Mouse (Mus musculus) Patski (cell line): Measurements from ENCODE around the gene Nop16. TPM values are rescaled to one million over a fixed set of nuclear protein-coding genes. Genes with fewer than 3 reads are reported as not detected.

Source experiments
- ATAC-seq: fragments of 100-300 bp; one replicate; pipeline ENCODE4 v1.8.0; 2021
- CTCF ChIA-PET: fragments of 350-600 bp; sonication (Branson Sonifier 250); formaldehyde crosslinking; loops from one replicate; lab custom pipeline; 2022; ENCODE audit warnings: inconsistent platforms; lab: Charles Lee
- POLR2A ChIA-PET: fragments of 350-600 bp; sonication (Branson Sonifier 250); formaldehyde crosslinking; loops from one replicate; lab custom pipeline; 2022; ENCODE audit warnings: antibody characterized with exemption, inconsistent platforms; lab: Charles Lee
- DNase-seq: peaks from one replicate; pipeline ENCODE4 v3.0.0-alpha.2; 2011; ENCODE audit warnings: low read depth, low spot score
- H3K27me3 ChIP-seq: fragments of 371-371 bp; one replicate; pipeline ENCODE4 v1.5.1; 2021
- CTCF ChIP-seq: fragments of 100-300 bp; IDR thresholded peaks from one replicate; pipeline ENCODE4 v1.5.1; 2021
- in situ Hi-C: fragments of 300-500 bp; cut with MboI; formaldehyde crosslinking; loops from 3 replicates; pipeline ENCODE4 v1.11.1; 2018; ENCODE audit warnings: low pct_unique_long_range_greater_than_20kb, mixed read lengths
- polyA plus RNA-seq: library from polyadenylated mRNA; unstranded; gene quantifications from one replicate; pipeline ENCODE4 v1.2.3, GENCODE M21; 2021

The Nop16 gene
- polyA plus RNA-seq, 1 experiment from 2014 or later: 38.0 TPM

DNA sequence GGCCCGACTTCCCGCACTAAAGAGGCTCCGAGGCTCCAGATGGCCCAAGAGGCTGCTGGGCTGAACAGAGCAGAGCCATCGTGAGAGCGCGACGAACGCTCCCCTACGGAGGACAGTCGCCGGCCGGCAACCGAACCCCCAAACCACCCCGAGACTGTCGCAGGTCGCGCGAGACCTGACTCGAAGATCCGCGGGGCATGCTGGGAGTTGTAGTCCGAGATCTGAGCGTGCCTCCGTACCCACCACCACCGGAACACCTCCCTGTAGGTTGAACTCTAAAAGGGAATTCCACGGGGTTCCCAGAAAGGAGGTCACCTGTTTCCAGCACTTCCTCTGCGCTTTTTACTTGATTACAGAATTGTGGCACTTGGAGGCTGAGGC lies 24.7 kb downstream of the Nop16 start, which contains the start of gene 4833439L19Rik:
Gene 4833439L19Rik (minus strand): TSS at position 235 of the 381 bp plus-strand sequence.
- no peak for TF ChIP-seq CTCF
- CTCF ChIA-PET: interaction anchor here (1.1 to 1.6 kb wide), 3 partner anchors 14 to 98 kb away, joined by 3 to 4 read pairs (median 3); no protein-coding TSS in a partner anchor
- POLR2A ChIA-PET: interaction anchor here (1.3 kb wide), 1 partner anchor 15 kb away, joined by 4 read pairs; no protein-coding TSS in a partner anchor
- no peaks in the 10 kb centered on the region for H3K27me3 ChIP-seq
- DNase-seq: peak; percentile 33
- ATAC-seq: peak; percentile 84
- in situ Hi-C loops: no loop called here

DNA sequence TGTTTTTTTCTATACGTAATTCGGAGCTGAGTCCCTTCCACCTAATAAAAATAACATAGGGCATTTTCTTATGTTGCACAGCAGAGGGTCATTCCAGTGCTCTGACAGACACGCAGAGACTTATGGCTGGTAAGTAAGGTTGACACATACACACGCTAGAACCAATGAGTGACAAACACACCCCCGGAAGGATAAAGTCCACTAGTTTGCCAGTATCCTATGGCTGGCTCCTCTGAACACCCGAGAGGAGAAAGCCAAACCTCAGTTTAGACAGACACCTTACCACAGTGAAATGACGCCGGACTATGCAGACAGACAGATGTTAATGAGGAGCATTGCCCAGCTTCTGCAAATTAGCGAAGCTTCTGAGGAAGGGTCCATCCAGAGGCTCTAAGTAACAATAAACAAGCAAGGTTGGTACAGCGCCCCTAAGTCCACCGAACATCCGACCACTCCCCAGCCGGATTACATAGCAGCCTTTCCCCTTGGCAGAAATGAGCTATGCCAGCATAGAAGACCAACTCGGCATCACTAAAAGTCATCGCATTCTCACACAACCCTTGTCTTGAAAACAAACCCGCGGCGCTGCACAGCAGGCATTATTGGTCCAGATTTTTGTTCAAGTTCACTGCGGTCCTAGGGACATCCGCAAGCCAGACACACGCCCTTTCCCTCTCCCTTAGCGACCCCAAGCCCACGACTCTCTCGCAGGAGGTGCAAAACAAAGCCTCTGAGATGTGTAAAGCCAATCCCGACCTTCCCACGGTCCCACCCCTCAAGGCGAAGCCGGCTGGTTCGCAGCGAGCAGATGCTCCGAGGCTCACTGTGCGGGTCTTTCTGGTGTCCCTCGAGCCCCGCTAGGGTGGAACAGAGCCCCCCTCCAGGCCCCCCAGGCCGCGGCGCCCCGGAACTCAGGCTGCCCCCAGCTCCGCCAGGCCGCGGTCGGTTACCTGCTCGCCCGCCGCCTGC lies 25.4 kb downstream of the Nop16 start:
- H3K27me3 ChIP-seq: no peaks in the 10 kb centered on the region
- DNase-seq: no peak
- TF ChIP-seq CTCF: no peak
- in situ Hi-C loops: no loop called here
- ATAC-seq: peak; percentile 15
- POLR2A ChIA-PET: interaction anchor here (1.3 kb wide), 1 partner anchor 14 kb away, joined by 4 read pairs; no protein-coding TSS in a partner anchor
- CTCF ChIA-PET: interaction anchor here (1.5 kb wide), 1 partner anchor 15 kb away, joined by 4 read pairs; no protein-coding TSS in a partner anchor

DNA sequence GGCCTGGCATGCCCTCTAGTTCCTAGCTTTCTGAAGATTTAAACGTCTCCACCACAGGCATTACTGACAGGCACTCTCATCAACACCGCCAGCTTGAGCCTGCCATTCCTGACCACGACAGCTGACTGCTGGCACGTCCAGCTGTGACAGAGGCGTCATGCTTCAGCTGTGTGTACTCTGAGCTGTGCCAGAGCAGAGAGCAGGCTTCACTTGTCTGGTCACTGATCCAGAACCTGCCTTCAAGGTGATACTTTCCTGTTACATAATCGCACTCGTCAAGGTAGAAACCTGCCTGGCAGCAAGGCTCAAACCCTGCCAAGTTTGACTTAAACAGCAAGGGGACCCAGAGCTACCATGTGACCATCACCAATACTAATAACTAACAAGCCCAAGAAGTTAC lies 27.3 kb downstream of the Nop16 start:
- no peak for ATAC-seq

DNA sequence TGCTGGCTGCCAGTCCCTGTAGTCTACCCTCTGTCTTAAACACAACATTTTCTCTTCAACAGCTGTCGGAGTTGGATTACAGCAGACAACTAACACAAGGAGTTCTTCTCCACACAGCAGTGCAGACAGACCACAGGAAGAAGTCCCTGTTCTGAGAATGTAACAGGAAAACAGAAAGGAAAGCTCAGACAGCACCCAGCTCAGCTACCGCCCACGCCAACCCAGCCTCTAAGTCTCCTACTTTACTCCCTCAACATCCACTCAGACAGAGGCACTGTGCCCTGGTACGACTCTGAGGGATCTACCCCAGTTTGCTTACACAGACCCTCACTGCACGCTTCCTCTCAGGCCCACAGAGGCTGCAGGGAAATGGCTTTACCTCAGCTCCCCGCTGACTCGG lies 29.3 kb downstream of the Nop16 start:
- ChIA-PET POLR2A (no interaction called here), CTCF (interaction anchor here (1.1 kb wide), 1 partner anchor 9 kb away, joined by 5 read pairs; no protein-coding TSS in a partner anchor)
- TF ChIP-seq CTCF: no peak
- in situ Hi-C loops: no loop called here
- DNase-seq (no peak), ATAC-seq (no peak)
- no peaks in the 10 kb centered on the region for H3K27me3 ChIP-seq

More for the DNA sequence above, 27.3 kb downstream of the Nop16 start:
- no peak for DNase-seq
- no peak for TF ChIP-seq CTCF
- ChIA-PET POLR2A (interaction anchor here (0.7 kb wide), 1 partner anchor 55 kb away, joined by 4 read pairs; no protein-coding TSS in a partner anchor), CTCF (interaction anchor here (0.9 to 1.5 kb wide), 3 partner anchors 44 to 488 kb away, joined by 3 to 4 read pairs (median 3); no protein-coding TSS in a partner anchor)
- in situ Hi-C loops: no loop called here
- no peaks in the 10 kb centered on the region for H3K27me3 ChIP-seq

DNA sequence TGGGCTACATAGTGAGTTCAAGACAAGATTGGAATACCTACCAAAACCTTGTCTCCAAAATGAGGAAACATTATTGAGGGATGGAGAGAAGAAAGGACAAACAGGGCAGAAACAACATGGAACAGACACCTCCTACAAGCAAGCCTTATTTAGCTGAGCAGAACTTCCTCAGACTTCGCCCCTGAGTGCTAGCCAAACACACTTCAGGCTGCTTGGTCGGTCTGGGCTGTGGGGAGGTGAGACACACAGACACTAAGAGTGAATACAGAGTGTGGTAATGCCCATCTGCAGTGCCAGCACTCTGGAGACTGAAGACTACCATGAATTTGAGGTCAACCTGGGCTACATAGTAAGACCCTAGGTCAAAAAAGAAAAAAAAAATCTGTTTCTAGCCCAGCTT lies 30.2 kb downstream of the Nop16 start:
- DNase-seq (no peak), ATAC-seq (no peak)
- POLR2A ChIA-PET: interaction anchor here (0.6 kb wide), 1 partner anchor 24 kb away, joined by 6 read pairs; no protein-coding TSS in a partner anchor
- in situ Hi-C loops: no loop called here
- H3K27me3 ChIP-seq: no peaks in the 10 kb centered on the region
- CTCF ChIA-PET: no interaction called here
- no peak for TF ChIP-seq CTCF

DNA sequence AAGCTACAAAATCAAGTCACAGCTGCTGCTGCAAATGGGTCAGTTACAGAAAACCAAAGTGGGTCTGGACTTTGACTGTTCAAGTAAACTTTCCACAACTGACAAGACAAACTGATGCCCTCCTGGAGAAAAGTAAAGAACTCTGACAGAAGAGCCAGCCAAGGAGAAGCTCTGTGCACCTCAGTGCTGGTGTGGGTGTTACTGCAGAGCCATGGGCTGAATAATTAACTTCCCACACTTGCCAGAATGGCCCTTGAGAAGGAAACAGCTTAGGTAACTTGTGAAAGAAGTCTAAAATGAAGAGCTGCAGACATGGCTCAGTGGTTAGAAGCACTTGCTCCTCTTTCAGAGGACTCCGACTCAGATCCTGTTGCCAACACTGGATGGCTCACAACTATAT lies 32.2 kb downstream of the Nop16 start:
- in situ Hi-C loops: no loop called here
- DNase-seq: no peak
- CTCF ChIA-PET: interaction anchor here (1.5 kb wide), 1 partner anchor 37 kb away, joined by 3 read pairs; no protein-coding TSS in a partner anchor
- no peak for ATAC-seq
- no peak for TF ChIP-seq CTCF
- POLR2A ChIA-PET: no interaction called here
- no peaks in the 10 kb centered on the region for H3K27me3 ChIP-seq

DNA sequence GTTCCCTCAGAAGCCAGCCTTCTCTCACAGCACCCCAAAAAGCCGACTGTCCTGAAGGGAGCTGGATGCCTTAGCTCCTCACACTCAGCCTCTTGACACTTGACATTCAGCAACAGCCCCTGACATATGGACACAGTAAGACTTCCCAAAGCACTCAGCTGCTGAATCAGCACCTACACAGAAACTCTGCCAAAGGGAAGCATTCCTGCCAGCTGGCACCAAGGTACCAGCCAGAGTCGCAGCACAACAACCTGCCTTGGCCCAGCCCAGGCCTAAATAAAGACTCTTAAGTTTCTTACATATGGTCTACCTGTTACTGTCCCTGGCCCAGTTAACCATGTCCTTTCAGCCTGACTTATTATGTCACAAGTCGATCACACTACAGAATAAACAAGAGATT lies 33.1 kb downstream of the Nop16 start:
- ChIA-PET POLR2A (no interaction called here), CTCF (no interaction called here)
- no peak for ATAC-seq
- no peaks in the 10 kb centered on the region for H3K27me3 ChIP-seq
- no peak for DNase-seq
- no peak for TF ChIP-seq CTCF
- in situ Hi-C loops: no loop called here

DNA sequence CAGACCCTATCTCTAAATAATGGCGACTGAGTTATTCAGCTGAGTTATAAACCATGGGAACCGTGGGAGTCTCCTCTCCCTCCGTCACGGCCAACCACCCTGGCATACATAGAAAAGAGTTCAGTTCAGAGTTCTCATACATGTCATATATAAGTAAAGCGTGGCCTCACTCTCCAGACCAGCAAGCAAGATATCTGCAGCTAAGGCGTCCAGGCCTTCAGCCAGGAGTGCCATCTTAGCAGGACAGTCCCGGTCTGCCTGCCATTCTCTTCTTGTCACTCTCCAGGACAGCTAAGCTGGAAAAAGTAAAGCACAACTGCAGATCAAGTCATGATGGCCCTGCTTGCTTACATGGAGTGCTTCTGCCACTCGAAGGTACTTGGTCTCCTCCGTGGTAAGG lies 33.7 kb downstream of the Nop16 start:
- ATAC-seq: no peak

DNA sequence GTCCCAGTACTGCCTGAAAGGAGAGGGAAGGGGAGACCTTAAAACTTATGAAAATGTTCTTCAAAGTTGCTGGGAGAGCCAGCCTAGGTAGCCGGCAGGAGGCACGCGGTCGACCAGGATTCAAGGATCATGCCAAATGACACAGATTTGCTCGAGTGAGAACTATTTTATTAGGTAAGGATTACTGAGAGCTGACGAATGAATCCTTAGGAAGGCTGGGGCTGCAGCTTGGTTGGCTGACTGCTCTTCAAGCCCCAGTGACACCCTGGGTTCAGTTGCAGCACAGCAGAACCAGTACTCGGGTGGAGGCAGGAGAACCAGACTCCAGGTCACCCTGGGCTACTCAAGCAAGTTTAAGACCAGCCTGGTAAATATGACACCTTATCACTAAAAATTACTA lies 41.9 kb downstream of the Nop16 start:
- ChIA-PET POLR2A (no interaction called here), CTCF (interaction anchor here (1.3 to 1.4 kb wide), 2 partner anchors 8 to 14 kb away, joined by 3 to 4 read pairs; no protein-coding TSS in a partner anchor)
- TF ChIP-seq CTCF: no peak
- peak; percentile 26 for ATAC-seq
- no peaks in the 10 kb centered on the region for H3K27me3 ChIP-seq
- no peak for DNase-seq
- in situ Hi-C loops: no loop called here

More for the DNA sequence above, 33.7 kb downstream of the Nop16 start:
- no peak for DNase-seq
- in situ Hi-C loops: no loop called here
- ChIA-PET POLR2A (no interaction called here), CTCF (interaction anchor here (0.7 to 0.9 kb wide), 2 partner anchors 9 to 10 kb away, joined by 3 read pairs; no protein-coding TSS in a partner anchor)
- TF ChIP-seq CTCF: no peak
- H3K27me3 ChIP-seq: no peaks in the 10 kb centered on the region

Other genes starting within 250 kb of the Nop16 start
- 14.3 TPM for gene Cplx2, start 218.7 kb downstream of the Nop16 start, polyA plus RNA-seq
- gene Thoc3, start 121.2 kb downstream of the Nop16 start, polyA plus RNA-seq: 39.8 TPM
- 8.8 TPM for gene Simc1, start 86.3 kb downstream of the Nop16 start, polyA plus RNA-seq
- gene 4833439L19Rik, start 24.7 kb downstream of the Nop16 start, polyA plus RNA-seq: 124 TPM
- 26.6 TPM for gene Arl10, start 15.1 kb downstream of the Nop16 start, polyA plus RNA-seq
- 96.0 TPM for gene Higd2a, start 117 bp upstream of the Nop16 start, polyA plus RNA-seq
- gene Cltb, start 21.3 kb upstream of the Nop16 start, polyA plus RNA-seq: 33.9 TPM
- 64.0 TPM for gene Faf2, start 31.7 kb upstream of the Nop16 start, polyA plus RNA-seq
- 115 TPM for gene Rnf44, start 103.8 kb upstream of the Nop16 start, polyA plus RNA-seq
- not detected for gene Cdhr2, start 111.4 kb upstream of the Nop16 start, polyA plus RNA-seq
- 0.17 TPM for gene Gprin1, start 159.8 kb upstream of the Nop16 start, polyA plus RNA-seq
- gene Sncb, start 176.5 kb upstream of the Nop16 start, polyA plus RNA-seq: not detected
- not detected for gene Eif4e1b, start 193.9 kb upstream of the Nop16 start, polyA plus RNA-seq
- gene Tspan17, start 199.3 kb upstream of the Nop16 start, polyA plus RNA-seq: 35.3 TPM